Mouse (Mus musculus) CD4-positive, CD25-positive, alpha-beta regulatory T cell, adult 9 weeks (primary cell): ENCODE measurements around the gene Bmp7. TPM values are rescaled to one million over a fixed set of nuclear protein-coding genes. Genes with fewer than 3 reads are reported as not detected.

Experiments
- polyA plus RNA-seq: library from polyadenylated mRNA; unstranded; fragments of 100-300 nt; shearing (Covaris generic); gene quantifications from one replicate; pipeline ENCODE4 v1.2.1, GENCODE M21; 2017

Bmp7 gene
- polyA plus RNA-seq: 9.6 TPM

DNA sequence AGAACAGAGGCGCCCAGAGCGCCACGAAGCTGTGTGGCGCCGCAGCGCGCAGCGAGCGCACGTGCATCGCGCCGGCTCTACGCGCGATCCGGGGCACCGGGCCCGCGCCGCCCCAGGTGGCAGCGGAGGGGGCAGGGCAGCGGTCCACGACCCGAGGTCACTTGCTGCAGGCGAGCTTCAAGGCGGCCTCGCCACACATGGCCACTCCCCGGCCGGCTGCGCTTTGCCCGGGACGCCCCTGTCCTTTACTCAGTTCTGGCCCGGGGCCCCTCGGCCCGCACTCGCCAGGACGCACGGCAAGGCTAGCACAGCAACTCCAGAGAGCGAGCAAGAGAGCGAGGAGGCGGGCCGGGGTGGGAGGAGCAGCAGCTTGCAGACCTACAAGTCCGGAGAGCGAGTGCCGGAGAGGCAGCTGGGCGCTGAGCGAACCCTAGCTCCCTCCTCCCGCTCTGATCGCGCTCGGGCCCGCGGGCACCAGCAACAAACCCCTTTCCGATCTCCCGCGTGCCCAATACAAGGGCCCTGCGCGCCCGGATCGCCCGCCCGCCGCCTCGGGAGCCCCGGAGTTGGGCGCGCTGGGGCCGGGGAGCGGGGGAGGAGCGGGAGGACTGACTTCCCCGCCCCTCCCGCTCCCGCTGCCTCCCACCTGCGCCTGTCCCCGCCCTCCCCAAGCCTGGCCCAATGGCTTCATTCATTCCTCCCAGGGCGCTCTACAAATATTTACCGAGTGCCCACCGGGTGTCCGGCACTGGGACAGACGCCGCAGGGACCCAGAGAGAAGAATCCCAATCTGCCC, at the start of gene Bmp7:
TSS of gene Bmp7 (minus strand) at position 319 of the 796 bp plus-strand sequence.

DNA sequence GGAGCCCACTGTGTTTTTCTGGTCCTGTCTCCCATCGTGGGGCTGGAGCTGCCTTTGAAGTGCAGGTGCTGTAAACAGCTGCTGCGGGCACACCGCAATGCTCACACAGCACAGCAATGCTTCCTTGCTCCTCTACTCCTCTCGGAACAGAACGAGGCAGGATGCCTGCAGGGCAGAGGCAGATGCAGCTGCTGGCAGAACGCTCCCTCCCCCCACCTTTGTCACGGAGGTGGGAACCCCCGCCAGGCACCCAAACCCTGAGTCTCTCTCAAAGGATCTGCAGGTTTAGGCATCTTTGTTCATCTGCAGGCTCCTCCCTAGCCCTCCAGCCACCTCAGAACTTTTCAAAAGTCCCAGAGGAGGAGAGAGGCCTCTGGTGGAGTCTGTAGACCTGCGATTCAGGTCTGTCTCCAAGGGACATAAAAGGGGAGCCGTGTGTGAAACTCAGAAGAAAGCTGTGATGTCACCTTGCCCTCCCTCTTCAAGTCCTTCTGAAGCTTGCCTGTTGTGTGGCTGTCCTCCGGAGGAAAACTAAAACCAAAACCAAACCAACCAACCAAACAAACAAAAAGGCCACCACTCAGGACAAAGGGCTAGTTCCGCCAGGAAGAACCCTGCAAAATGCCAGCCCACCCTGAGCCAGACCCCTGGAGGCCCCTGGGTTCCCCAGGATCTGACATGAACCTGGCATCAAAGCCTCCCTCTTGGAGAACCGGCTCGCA, 37.4 kb upstream of the Bmp7 start, which contains the start of gene Spo11:
TSS of gene Spo11 (plus strand) at position 292 of the 722 bp plus-strand sequence.

Other genes with a start within 250 kb of the Bmp7 start
- gene Spo11, start 37.4 kb upstream of the Bmp7 start, polyA plus RNA-seq: 8.0 TPM
- 46.9 TPM for gene Rae1, start 59.8 kb upstream of the Bmp7 start, polyA plus RNA-seq
- gene Rbm38, start 80.2 kb upstream of the Bmp7 start, polyA plus RNA-seq: 31.5 TPM
- gene Ctcfl, start 179.2 kb upstream of the Bmp7 start, polyA plus RNA-seq: not detected
- not detected for gene Pck1, start 212.7 kb upstream of the Bmp7 start, polyA plus RNA-seq